Mouse (Mus musculus): ENCODE data around the gene Pabpn1l.
A peak's percentile ranks its signal among the peaks of the same experiment; 100 is the strongest.

Gene Pabpn1l

DNA sequence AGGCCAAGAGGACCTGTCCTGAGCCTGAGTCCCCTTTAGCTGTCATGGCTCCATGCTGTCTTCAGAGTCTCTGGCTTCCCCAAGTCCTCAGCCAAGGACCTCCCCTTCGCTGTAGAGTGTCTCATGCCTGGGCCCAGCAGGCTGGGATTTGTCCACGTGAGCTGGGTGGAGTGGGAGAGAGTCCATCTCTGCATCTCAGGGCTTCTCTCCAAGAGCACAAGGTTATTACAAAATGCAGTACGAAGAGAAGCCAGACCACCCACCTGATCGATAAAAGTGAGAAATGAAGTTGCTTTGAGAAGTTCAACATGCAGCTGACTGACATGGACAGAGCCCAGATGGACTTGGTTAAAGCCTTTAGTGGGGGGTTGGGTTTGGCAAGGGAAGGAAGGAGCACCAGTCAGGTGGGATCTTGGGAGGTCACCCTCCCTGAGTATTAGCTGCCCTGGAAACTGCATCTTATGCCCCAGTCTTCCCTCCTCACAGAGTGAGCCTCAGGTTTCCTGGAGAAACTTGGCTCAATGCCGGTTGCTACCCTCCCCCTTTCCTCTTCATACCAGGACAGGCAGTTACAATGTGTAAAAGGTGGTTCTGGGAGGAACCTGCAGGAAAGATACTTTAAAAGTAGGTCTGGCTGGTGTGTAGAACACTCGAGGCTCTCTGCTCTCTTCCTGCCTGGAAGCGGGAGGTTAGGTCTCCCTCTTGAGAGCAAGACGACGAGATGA is 6.2 kb downstream of the Pabpn1l start:
- DNase-seq: peak; percentile 43 to 63

DNA sequence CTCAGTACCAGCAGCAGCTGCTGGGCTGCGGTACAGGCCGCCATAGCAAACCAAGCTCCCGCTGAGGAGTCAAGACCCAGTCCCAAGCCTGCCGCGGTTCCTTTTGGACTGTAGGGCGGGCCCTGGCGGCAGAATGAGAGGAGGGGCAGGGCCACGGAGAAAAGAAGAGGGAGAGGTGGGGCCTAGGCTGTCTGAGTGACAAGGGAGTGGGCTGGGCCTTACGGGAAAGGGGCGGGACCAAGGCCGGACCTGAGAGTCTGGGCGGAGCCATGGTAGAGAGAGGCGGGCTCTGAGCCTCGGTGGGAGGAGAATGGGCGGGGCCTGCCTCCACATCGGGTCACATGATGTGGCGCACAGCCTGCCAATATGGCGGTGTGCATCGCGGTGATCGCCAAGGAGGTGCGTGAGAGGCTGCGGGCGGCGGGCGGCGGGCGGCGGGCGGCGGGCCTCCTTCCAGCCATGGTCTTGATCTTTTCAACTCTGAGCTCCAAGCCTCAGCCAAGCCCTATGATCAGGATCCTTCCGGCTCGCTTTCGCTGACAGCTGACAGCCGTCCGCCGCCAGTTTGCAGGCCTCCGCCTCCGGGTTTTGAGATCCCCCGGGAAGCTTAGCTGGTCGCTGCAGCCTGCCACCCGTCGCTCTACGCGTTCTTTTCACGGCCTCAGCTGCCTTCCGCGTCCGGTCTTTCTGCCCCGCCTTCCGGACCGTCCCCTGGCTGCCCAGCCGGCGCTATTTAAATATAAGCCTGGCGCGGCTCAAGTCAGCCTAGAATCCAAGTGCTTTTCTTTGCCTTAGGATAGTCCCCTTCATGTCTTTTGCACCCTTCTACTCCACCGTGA is 11.0 kb downstream of the Pabpn1l start, which contains the start of the genes Galns and Trappc2l:
Gene Galns, minus strand, starts transcription at position 169 of the 839 bp plus-strand sequence.
Gene Trappc2l, plus strand, starts transcription at position 346 of the 839 bp plus-strand sequence.
- peak; percentile 96 to 97 for DNase-seq

DNA sequence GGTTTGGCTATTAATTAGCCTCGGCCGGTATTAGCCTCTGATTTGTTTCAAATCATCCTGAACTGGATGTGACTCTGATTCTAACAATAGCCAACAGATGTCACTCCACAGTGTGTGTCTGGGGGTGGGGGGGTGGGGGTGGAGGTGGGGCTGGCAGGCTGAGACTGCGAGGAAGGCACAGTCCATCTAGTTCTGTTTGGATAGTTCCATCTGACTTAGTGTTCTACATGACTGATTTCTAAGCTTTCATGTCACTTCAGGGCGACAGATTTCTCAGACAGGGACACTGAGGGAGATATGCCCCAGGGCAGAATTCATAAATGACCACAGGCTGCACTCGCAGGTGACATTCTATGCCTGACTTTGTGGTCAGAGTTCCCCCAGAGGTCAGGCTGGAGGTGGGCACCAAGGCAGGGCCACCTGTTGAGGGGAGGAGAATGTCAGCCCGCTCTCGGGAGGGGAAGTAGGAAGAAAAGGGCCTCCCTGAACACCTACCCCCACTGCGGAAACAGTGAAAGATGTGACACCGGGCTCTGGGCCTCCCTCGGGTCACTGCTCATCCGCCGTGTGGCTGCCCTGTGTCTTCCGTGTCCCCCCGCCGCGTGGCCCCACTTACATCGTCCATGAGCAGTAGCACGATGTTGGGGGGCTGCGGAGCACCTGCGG is 11.8 kb downstream of the Pabpn1l start:
- no peak for DNase-seq

DNA sequence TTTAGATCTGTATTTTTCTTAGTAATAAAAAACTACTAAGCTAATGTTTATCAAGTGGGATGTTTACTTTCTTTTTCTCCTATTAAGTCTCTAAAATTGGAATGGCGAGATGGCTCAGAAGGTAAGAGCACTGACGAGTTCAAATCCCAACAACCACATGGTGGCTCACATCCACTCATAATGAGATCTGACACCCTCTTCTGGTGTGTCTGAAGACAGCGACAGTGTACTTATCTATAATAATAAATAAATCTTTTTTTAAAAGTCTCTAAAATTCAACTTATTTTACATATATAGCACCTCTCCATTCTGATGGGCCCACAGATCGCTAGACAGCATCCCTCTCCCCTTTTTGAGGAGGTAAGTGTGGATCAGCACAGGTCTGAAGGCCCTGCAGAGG is 12.3 kb downstream of the Pabpn1l start:
- no peak for DNase-seq

DNA sequence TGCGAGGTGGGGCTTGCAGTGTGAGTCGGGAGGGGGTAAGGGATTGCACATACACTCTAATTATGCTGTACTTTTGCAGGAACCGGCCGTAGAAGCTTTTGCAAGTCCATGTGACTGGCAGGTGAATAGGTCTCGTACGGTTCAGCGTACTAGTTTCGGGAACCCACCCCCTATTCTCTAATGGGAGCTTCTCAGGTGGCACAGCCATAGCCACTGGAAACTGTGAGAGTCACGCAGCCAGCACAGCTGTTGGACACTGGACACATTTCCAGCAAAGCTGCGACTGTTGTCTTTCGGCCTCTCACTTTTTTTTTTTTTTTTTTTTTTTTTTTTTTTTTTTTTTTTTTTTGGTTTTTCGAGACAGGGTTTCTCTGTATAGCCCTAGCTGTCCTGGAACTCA is 15.7 kb downstream of the Pabpn1l start:
- DNase-seq: no peak

DNA sequence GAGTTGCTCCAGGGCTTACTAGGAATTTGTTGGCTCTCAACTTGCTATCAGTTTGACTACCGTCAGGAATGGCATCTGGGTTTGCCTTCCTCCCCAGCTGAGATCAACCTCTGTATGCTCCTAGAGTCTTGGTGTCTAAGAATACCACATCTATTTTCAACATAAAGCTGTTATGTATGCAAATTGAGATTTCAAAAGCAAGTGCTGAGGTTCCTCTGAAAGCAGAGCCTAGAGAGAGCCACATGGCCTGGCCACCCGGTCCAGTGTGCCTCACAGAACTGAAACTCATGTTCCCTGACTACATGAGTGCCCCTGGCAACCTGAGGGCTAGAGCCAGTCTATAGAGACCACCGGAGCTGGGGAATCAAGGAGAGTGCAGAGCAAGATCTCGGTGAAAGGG is 17.2 kb downstream of the Pabpn1l start:
- no peak for DNase-seq

DNA sequence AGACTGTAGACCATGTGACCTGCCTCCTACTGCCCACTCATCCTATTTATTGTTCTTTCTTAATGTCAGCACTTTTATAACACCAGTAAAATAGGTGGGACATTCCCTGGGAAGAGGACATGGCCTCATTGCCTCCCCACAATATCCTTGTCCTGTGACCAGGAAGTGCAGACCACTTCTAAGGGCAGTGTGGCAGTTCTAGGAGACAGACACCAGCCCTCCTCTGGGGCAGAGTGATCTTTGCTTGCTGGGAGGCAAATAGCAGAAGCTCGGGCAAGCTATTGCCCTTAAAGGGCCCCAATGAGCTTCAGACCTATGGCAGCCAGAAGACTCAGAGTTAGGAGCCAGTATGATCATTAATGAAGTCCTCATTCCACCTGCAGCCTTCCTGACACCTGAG is 17.9 kb downstream of the Pabpn1l start:
- DNase-seq: no peak

DNA sequence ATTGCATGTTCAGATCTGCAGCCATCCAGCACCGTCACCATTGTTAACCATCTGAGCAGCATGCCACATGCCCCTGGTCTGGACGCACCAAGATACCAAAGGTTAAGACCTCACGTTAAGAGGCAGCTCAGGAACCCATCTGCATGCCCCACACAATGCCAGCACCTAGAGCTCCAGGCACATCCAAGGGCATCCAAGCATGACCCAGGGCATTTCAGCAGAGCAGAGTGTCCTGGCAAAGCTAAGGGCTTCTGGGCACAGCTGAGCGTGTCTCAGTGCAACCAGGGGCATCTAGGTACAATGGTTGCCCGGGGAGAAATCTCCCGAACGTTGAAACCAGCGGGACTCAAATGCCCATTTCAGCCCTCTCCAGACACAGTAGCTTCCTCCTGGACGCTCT is 21.9 kb downstream of the Pabpn1l start:
- no peak for DNase-seq

DNA sequence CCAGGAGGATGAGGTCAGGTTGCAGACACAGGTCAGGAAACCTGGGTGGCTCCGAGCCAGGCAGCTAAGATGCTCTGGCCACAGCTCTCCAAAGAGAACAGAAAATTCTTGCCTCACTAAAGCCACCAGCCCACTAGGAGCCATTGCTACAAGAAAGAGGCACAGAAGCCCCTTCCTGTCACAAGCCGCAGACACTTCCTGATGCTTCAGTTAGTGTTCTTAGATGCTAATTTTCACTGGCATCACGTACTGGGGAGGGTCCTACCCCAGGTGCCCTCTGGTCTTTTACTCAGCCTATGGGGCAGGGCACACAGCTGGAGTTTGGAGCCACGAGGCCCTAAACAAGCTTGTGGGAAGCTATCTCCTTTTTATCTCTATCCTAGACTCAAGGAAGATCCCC is 26.5 kb downstream of the Pabpn1l start:
- no peak for DNase-seq

DNA sequence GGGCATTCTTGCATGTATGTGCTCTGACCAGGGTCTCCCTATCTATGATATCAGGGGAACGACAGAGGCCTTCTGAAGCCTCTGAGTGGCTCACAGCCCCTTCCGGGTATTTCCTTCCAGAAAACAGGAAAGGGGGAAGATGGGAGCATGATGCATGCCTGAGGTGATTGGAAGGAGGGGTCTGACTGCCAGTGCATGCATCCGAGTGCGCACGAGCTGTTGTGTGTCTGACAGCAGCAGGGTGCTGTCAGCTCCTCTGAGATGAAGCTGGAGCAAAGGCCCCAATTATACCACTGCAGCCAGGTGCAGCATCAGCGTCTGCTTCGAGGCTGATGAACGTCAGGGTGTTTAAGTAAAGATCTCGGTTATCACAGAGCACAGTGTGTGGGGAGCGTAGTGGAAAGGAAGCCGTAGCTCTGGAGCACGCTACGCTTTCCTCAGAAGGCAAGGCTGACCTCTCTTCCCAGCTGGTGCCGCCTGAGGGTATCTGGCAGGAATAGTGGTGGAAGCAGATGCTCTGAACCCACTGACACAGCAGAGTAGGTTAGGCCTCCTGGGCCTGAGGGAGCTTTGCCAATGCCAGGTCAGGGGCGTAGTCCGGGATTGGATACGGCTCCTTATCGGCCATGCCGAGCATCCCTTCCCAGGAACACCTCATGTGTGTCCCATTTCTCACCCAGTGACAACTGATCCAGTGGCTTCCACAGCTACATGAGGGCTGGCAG is 28.6 kb downstream of the Pabpn1l start:
- DNase-seq: no peak

DNA sequence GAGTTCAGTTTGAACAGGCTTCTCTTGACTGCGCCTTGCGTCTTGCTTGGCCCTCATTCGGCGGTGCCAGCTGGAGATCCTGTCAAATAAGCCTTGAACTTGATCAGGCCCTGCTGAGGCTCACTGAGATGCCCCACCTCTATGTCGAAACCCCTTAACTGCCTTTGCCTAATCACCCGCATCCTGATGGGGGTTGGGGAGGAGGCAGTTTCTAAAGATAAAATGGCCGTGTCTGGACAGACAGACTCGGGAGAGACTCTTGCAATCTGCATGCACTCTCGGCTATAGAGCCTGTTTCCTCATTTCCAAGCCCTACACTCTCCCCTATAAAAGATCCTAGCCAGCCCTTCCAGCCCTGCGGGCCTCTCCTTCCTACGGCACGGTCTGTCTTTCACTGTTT is 29.3 kb downstream of the Pabpn1l start:
- peak in 1 of 2 experiments; percentile 18 for DNase-seq

DNA sequence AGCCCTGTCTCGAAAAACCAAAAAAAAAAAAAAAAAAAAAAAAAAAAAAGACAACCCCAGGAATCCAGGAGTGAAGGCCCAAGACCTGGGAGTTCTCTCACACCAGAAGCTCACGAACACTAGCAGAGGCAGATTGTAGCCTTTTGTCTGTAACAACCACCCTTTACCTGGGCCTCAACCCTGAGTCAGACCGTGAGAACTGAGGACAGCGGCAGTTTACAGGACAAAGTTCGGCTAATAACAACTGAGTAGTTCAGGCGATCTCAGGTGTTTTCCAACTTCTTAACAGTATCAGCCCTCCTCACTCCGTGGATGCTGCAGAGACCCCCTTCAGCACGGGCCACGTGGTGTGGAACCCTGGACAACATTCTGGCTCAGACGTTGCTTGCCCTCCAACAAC is 35.8 kb downstream of the Pabpn1l start:
- DNase-seq: no peak

DNA sequence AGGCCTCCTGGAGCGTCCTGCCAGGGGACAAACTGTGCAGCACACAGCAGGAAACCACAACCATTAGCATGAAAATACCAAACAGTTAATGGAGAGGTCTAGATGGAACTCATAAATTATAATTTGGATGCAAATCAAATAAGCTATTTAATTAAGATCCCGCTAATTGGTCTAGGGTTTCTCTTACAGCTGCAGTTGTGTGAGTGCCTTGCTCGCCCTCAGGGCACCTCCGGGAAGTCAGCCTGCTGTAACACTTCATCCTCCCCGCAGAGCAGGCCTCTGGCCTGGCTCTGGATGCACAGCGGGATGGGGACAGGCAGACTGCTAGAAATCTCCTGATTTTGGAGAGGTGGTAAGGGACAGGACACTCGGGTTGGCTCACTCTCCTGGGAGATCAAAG is 36.4 kb downstream of the Pabpn1l start:
- DNase-seq: no peak

DNA sequence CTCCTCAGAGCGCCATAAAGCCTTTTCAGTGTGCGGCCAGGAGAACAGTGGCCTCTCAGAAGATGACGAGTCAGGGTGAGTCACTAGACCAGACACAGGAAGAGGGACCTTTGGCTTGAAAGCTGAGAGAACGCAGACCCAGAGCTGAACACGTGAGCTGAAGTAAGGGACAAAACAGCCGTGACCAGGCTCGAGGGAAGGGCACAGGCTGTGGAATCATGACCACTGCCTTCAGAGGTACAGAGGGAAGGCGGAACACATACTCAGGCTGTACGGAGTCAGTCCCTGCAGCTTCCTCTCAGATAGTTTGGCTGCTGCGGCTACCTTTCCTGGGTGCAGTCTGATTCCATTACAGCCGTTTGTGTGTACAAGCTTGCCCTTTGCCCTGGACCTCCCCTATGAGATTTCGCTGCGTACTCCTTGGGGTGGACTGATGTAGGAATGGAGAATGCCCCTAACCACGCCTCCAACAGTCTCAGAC is 37.1 kb downstream of the Pabpn1l start:
- peak in 1 of 2 experiments; percentile 14 for DNase-seq

DNA sequence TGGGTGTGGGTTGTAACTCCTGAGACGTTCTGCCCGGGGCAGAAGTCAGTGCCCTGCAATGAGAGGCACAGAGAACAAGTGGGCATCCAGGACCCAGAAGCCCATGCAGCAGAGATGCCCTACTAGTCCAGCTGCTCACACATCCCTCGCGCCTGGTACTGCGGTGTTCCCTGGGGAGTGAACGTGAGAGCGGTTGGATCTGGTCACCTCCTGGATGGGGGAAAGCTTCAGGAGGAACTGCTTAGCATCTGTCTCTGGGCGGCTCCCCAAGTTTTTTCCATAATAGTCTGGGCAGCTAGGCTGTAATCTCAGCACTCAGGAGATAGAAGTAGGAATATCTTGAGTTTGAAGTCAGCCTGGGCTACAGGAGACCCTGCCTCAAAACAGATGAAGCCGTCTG is 37.6 kb downstream of the Pabpn1l start:
- DNase-seq: no peak

DNA sequence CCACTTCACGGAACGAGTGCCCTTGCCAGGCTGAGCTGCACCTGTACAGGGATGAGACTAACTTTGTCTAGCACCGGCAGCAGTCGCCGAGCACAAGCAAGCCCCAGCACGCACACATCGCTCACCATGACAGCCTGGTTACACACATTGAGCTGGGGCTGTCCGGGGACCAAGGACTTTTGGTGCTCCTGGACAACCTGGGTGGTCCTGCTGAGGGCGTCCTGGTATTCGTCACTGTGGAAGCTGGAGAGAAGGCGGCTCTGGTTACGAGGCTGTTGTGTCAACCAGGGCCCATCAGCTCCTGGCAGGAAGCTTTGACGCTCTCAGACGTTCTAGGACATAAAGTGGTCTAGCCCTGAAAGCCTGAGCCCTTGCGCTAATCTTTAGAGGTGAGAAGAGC is 41.6 kb downstream of the Pabpn1l start:
- DNase-seq: no peak

DNA sequence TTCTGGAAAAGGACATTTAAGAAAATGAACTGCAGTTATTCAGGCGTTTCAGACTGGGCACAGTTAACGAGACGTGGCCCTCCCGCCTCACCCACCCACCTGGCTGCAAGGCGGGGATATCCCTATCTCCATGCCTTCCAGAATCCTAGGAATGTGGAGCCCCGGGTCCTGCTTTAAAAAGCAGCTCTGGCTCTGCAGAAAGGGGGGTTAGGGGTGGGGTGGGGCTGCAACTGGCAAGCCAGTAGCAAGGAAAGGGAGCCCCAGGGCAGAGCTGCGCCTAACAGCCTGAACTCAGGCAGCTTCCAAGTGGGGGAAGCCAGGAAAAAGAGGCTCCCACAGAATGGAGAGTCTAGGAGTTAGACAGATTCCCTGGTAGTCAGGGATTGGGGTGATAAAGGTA is 43.3 kb downstream of the Pabpn1l start:
- DNase-seq: no peak

DNA sequence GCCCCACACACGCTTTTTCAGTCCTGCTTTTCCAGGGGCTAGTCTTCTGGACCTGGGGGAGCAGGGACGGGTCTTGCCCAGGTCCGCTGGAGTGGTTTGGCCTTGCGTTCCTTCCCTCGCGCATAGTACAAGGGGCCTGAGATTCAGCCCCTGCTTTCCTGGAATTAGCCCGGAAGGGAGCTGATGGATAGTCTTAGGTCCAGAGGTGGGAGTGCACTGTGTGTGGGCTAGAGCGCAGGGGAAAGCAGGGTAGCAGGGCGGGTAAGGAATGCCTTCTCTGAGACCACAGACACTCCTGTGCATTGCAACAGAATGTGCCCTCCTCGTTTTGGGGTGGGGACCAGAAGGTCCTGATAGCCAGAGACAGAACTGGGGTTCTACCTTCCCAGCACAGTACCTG is 45.4 kb downstream of the Pabpn1l start:
- DNase-seq: no peak

DNA sequence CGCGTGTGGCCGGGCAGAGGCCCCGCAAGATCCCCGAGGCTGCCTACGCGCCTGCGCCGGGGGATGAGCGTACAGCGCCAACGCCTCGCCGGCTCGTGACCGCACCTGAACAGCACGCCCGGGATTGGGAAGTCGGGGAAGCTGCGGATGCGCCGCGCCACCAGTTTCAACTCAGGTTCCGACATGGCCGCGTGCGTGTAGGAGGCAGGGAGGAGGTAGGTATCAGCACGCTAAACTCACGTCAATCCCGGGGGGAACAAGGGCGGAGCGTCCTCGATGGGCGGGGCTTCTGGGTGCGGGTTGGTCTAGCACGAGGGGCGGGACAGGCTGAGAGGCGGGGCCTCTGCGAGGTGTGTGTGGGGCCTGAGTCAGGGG is 45.9 kb downstream of the Pabpn1l start, which contains the start of gene Aprt:
Gene Aprt, minus strand, starts transcription at position 262 of the 375 bp plus-strand sequence.
- DNase-seq: peak; percentile 96 to 98

DNA sequence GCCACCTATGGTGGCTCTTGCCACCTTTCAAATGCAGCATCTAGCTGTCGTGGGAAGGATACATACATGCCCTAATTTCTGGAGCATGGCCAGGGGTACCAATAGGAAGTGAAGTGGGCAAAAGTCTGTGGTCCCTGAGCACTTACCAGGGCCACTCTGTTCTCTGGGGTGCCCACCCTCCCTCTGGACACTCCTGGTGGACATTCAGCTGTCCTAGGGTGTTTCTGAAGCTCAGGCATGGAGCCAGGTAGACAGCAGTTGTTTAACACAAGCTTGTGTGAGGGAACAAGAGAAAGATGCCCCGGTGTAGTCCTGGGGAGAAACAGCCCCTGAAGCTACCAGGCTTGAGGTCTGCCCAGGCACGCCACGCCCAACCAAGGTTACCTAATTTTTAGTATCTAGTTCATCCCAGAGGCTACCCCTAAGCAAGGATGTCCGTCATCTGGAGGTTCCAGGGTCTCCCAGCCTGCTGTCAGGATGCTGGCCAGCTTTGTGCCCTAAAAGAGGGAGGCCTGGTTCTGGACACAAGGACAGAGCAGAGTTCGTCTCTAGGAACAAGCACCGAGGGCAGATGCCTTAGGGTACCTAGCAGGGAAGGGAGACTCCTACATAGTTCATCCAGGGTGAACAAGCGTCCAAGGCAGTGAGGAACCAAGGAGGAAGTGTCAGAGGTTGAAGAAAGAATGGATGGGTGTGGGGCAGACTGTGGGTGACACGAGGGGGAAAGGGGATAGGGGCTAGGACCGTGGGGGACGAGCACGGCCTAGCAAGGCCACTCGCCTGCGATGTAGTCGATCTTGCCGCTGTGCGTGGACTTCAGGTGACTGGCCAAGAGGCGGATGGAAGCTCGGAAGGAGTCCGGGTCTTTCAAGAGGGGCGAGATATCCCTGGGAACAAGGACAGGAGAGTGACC is 46.5 kb downstream of the Pabpn1l start:
- DNase-seq: no peak

DNA sequence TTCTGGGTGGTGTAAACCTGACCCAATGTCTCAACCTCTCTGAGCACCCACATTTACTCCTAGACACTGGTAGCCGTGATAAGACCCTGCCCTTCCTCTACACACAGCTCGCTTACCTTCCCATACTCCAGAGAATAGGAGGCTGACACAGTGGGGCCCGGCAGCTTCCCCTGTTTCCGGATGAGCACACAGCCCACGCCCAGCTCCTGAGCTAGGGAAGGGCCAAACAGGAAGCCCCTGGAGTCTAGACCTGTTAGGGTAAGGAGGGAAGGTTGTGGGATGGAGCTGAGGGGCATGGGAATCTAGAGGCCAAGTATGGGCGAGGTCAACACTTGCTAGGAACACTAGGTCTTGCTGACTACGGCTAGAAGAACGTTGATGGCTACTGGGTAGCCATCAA is 47.3 kb downstream of the Pabpn1l start:
- DNase-seq: no peak
